Mouse (Mus musculus) fibroblast of lung, adult 2 months (primary cell): ENCODE measurements around the gene Eva1b.

Source experiments
- DNase-seq: peaks from one replicate; pipeline ENCODE4 v3.0.0-alpha.2; 2011; ENCODE audit warnings: low read depth

Eva1b gene

DNA sequence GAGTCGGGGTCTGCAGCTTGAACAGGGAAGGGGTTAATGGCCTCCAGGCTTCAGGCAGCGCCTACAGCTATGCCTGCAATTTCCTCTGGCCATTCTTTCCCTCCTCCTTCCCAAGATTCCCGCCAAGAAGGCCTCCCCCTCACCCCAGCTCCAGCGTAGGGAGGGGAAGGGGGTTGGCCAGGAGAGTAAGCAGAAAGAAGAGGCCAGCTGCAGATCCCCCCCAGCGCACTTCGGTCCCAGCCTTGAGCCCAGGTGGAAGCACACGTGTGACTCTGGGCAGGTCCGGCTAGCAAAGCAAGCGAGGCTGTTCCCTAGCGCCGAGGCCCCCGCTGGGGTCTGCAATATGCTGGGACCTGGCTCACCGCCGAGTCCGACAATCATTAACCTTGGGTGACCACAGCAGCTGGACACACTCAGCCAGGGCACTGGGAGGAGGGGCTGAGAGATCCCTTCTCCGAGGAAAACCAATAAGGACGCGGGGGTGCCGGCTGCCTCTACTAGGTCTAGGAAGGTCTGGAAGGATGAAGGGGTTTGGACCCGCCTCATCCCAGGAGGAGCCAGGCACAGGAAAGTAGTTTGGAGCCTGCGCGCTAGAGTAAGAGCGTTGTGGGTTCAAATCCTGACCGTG is at the start of gene Eva1b:
Eva1b (plus strand) TSS at position 212 of the 628 bp plus-strand sequence.
- no peak for DNase-seq

GRCm38 (mm10) chr4:126099365-126099764 is 48.2 kb upstream of the Eva1b start:
- no peak for DNase-seq

DNA sequence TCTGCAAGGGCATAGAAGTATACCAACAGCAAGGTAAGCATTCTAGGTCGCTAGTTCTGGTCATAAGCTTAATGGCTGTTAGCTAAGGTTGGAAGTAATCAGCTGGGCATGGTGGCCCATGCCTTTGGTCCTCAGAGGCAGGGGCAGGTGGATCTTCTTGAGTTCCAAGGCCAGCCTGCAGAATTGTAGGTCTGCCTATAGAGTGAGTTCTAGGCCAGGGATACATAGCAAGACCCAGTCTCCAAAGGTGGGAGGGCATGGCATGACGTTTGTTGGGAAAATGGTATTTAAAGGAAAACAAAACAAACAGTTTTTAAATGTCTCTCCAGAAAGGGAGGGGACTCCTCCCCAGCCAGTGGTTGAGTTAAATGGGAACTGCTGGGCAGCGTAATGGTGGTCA is 46.8 kb upstream of the Eva1b start:
- no peak for DNase-seq

DNA sequence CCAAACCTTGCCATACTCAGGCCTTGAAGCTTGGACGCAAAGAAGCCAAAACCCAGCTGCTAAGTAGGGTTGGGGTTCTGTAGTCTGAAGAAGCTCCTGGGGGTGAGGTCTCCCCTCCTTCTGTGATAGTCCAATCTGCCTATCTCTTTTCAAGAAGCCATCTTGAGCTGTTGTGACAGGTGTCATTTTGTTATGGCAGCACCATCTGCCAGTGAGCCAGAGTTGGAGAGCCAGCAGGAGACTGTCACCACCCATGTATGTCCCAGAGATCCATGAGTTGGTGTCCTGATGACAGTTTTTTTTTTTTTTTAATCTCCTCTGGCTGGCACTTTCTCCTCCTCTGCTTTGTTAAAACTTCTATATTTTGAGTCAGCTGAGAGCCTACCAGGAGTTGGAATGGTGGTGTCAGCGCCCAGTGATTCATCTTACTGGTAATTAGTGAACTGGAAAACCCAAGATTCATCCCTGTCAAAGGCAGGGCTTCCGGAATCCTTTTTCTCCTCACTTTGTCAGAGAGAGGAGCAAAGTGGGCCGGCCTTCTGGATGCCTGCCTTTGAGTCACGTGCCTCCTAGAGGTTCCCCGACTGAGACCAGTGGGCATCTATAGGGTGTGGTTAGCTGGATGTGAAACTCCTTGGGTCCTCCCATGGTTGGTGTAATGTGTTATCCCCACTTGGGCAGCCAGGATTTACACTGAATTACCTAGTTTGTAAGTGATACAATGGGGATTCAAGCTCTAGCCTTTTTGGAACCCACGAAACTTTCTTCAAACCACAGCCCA is 45.3 kb upstream of the Eva1b start:
- no peak for DNase-seq

- DNase-seq = peak; percentile 90
Measured at GRCm38 (mm10) chr4:126103057-126103581, 44.4 kb upstream of the Eva1b start.

- DNase-seq = peak; percentile 94
Measured at GRCm38 (mm10) chr4:126103590-126104068, 43.9 kb upstream of the Eva1b start, which contains the start of gene Stk40. TSS of gene Stk40 (plus strand) at chr4:126103957.

GRCm38 (mm10) chr4:126104261-126105075 is 43.1 kb upstream of the Eva1b start:
- DNase-seq = no peak

GRCm38 (mm10) chr4:126105131-126105783 is 42.3 kb upstream of the Eva1b start:
- DNase-seq = no peak

- no peak for DNase-seq
Measured at GRCm38 (mm10) chr4:126108061-126108740, 39.3 kb upstream of the Eva1b start.

DNA sequence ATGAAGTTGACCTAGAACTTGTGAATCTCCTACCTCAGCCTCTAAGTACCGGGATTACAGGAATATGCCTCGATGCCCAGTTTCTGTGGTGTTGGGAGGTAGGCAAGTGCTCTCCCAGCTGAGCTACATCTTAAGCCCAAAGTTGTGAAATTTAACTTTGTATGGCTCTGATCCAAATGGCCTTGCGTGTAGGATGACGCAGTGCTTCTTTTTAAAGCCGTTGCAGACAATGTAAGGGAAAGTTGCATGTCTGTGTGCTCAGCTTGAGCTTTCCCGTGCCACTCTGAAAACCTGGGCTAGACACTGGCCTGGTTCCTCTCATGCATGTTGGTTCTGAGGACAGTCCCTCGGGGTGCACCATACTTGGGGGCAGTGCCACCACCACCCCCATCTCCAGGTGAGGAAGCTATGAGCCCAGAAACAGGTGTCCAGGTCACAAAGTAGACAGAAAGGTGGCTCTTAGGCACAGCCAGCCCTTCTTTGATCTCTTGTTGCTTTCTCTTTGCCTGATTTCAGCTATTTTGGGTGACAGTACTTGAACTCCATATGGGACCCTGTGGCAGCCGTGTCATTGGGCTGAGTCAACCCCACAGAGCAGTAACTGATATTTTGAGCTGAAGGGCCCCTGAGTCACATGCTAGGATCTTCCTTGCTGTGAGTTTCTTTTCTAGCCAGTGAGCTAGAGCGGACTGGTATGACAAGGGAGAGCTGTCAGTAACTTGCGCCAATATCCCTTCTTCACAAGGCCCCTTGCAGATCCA is 37.8 kb upstream of the Eva1b start:
- no peak for DNase-seq

- peak; percentile 73 for DNase-seq
Measured at GRCm38 (mm10) chr4:126110374-126111152, 37.0 kb upstream of the Eva1b start.

GRCm38 (mm10) chr4:126111153-126111549 is 36.4 kb upstream of the Eva1b start:
- DNase-seq = no peak

GRCm38 (mm10) chr4:126113243-126113642 is 34.3 kb upstream of the Eva1b start:
- DNase-seq = no peak

DNA sequence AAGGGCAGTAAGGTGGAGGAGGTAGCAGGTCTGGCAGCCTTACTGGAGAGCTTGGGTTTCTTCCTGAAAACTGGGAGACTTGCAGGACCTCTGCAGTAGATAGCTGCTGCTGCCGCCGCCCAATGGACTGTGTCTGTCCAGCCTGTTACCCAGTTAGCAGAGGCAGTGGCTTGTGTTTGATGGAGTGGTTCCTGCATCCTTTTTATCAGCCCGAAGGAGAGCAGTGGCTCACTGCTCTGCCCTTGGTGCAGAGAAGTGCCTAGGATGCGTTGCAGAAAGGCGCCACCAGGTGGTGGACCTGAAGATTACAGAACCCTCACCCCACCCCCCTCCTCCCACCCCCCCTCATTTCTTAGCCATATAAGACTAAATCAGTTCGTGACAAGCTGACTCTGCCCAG is 33.6 kb upstream of the Eva1b start:
- no peak for DNase-seq

- DNase-seq = no peak
Measured at GRCm38 (mm10) chr4:126115411-126115810, 32.1 kb upstream of the Eva1b start.

DNA sequence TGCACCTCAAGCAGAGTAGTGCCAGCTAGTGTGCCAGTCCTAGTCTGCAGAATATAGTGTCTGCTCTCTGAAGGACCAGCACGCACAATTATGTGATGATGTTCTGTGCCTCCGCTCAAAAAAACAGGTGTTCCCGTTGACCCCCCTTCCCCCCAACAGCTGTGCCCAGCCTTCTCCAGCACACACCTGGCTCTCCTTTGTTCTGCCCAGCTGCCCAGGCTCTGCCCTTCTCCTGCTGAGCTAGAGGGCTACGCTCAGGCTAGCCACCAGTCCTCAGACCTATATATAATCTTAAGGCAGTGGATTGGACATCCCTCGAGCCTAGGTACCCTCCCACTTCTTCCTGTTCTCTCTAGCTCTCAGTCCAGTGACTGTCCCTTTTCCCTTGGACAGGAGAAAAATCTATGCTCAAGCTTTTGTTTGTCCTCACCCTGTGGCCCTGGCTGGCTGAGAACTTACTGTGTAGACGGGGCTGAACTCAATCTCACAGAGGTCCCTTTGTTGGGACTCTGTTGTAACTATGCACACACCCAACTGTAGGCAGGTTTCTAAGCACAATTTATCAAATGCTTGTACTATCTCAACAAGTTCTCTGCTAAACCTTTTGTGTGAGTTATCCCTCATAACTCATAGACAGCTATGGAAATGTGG is 31.5 kb upstream of the Eva1b start:
- no peak for DNase-seq

DNA sequence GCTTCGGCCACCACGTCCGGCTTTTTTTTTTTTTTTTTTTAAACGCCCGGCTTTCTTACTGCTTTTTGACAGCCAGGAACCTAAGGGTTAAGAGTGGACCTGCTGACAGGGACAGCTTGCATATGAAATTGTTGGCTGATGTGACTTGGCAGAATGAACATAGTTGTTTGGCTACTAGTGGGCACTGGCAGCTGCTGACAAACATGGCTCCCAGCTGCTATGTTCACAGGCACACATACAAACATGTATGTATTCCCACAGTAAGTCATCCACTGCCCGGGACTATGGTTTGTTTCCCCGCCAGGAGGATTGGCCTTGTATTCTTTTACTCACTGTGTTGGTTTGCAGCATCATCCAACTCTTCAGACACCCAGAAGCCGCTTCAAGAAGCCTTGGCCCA is 30.4 kb upstream of the Eva1b start:
- no peak for DNase-seq

DNA sequence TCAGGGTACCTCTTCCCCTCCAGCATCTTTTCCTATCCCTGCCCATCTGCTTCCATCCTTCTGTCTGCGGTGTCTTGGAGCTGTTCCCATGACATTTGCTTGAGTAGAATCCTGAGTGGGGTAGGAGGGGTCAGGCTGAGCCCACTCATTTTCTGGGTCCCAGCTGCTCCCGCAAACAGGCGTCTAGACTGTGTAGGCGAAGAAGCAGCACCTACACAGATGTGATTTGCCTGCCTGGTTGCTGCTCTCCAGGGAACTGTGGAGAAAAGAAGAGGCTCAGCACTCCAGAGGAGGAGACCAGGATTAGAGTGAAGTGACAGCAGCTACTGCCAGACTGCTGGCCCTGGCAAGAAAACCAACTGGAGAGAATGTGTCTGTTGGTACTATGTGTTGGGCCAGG is 28.9 kb upstream of the Eva1b start:
- DNase-seq = no peak

DNA sequence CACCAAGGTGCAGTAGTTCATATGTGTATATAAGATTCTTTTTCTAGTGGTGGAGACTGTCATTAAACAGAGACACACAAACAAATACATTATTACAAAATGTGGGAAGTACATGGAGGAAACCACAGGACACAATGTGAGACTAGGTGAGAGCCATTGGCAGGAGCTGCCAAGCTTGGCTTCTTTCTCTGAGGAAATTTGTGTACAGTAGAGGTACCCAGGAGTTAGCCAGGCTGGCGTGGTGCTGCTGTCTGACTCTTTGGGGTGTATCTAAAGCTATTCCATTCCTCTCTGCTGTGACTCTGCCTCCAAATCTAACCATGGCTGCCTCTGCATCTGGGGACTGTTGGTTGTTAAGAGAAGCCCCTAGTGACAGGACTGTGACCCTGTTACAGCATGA is 28.5 kb upstream of the Eva1b start:
- DNase-seq = no peak
